Mouse (Mus musculus): Measurements from ENCODE around the gene Olfr90. TPM values are rescaled to one million over a fixed set of nuclear protein-coding genes. Genes with fewer than 3 reads are reported as not detected.

Olfr90 gene
- polyA plus RNA-seq, 1 experiment, result not detected

GRCm38 (mm10) chr17:37056957-37057356, 31.3 kb downstream of the Olfr90 start:
- Histone ChIP-seq H3K79me2 (ENCODE audit: control insufficient read depth, insufficient read depth) (no peaks in the 10 kb centered on the region), H3K4me3 (no peak overlapping the region), H3K36me3 (ENCODE audit: control insufficient read depth, insufficient read depth) (peaks cover 31% of the 10 kb centered on the region), H3ac (ENCODE audit: control insufficient read depth, insufficient read length) (no peak overlapping the region), H3K27me3 (ENCODE audit: control insufficient read depth, insufficient read depth, insufficient read length) (no peaks in the 10 kb centered on the region), H3K4me2 (ENCODE audit: low read depth) (no peak overlapping the region)
- no peak for TF ChIP-seq E2F4 (IDR thresholded peaks at IDR 0.05; ENCODE audit: insufficient read depth)
- no peak for TF ChIP-seq TCF3 (IDR thresholded peaks at IDR 0.05; ENCODE audit: insufficient read length, low read depth)
- TF ChIP-seq POLR2A (IDR thresholded peaks at IDR 0.05; ENCODE audit: insufficient read length, low read depth), result no peak
- no peak for TF ChIP-seq MAX (IDR thresholded peaks at IDR 0.05; ENCODE audit: low read depth)
- no peak for TF ChIP-seq USF1 (IDR thresholded peaks at IDR 0.05; ENCODE audit: low read depth)

GRCm38 (mm10) chr17:37051745-37052144, 36.6 kb downstream of the Olfr90 start:
- no peak overlapping the region for H3K4me2 ChIP-seq (ENCODE audit: low read depth)
- H3ac ChIP-seq (ENCODE audit: control insufficient read depth, insufficient read length), result no peak overlapping the region
- H3K79me2 ChIP-seq (ENCODE audit: control insufficient read depth, insufficient read depth), result no peaks in the 10 kb centered on the region
- peaks cover 6% of the 10 kb centered on the region for H3K36me3 ChIP-seq (ENCODE audit: control insufficient read depth, insufficient read depth)
- H3K4me3 ChIP-seq, result no peak overlapping the region
- no peaks in the 10 kb centered on the region for H3K27me3 ChIP-seq (ENCODE audit: control insufficient read depth, insufficient read depth, insufficient read length)
- TF ChIP-seq USF1 (IDR thresholded peaks at IDR 0.05; ENCODE audit: low read depth), result no peak
- no peak for TF ChIP-seq POLR2A (IDR thresholded peaks at IDR 0.05; ENCODE audit: insufficient read length, low read depth)
- TF ChIP-seq MYOD1 (IDR thresholded peaks at IDR 0.05; ENCODE audit: control insufficient read depth in 1 of 3, insufficient read length in 2 of 3, low read depth in 2 of 3), result no peak
- TF ChIP-seq TCF12 (IDR thresholded peaks at IDR 0.05; ENCODE audit: insufficient read depth, poor library complexity, severe bottlenecking), result no peak
- no peak for TF ChIP-seq REST (IDR thresholded peaks at IDR 0.05; ENCODE audit: insufficient read depth, insufficient read length)
- TF ChIP-seq MYOG (IDR thresholded peaks at IDR 0.05; ENCODE audit: control insufficient read depth in 1 of 3, insufficient read depth in 1 of 3, insufficient read length in 2 of 3, low read depth in 2 of 3), result no peak
- TF ChIP-seq TCF3 (IDR thresholded peaks at IDR 0.05; ENCODE audit: insufficient read length, low read depth), result no peak
- TF ChIP-seq SRF (IDR thresholded peaks at IDR 0.05; ENCODE audit: control insufficient read depth, insufficient read length, low read depth), result no peak
- TF ChIP-seq CEBPB (IDR thresholded peaks at IDR 0.05; ENCODE audit: insufficient read depth, poor library complexity, severe bottlenecking), result no peak
- no peak for TF ChIP-seq E2F4 (IDR thresholded peaks at IDR 0.05; ENCODE audit: insufficient read depth)
- no peak for TF ChIP-seq POLR2AphosphoS2 (IDR thresholded peaks at IDR 0.05; ENCODE audit: insufficient read length, low read depth)

GRCm38 (mm10) chr17:37050876-37051275, 37.4 kb downstream of the Olfr90 start:
- H3K27me3 ChIP-seq (ENCODE audit: control insufficient read depth, insufficient read depth, insufficient read length), result no peaks in the 10 kb centered on the region
- no peak overlapping the region for H3K4me2 ChIP-seq (ENCODE audit: low read depth)
- TF ChIP-seq USF1 (IDR thresholded peaks at IDR 0.05; ENCODE audit: low read depth), result no peak
- TF ChIP-seq MYOG (IDR thresholded peaks at IDR 0.05; ENCODE audit: control insufficient read depth in 1 of 3, insufficient read depth in 1 of 3, insufficient read length in 2 of 3, low read depth in 2 of 3), result no peak
- TF ChIP-seq MYOD1 (IDR thresholded peaks at IDR 0.05; ENCODE audit: control insufficient read depth in 1 of 3, insufficient read length in 2 of 3, low read depth in 2 of 3), result no peak
- no peak for TF ChIP-seq REST (IDR thresholded peaks at IDR 0.05; ENCODE audit: insufficient read depth, insufficient read length)
- no peak for TF ChIP-seq POLR2AphosphoS2 (IDR thresholded peaks at IDR 0.05; ENCODE audit: insufficient read length, low read depth)
- no peak for TF ChIP-seq CEBPB (IDR thresholded peaks at IDR 0.05; ENCODE audit: insufficient read depth, poor library complexity, severe bottlenecking)
- TF ChIP-seq TCF3 (IDR thresholded peaks at IDR 0.05; ENCODE audit: insufficient read length, low read depth), result no peak
- TF ChIP-seq MAX (IDR thresholded peaks at IDR 0.05; ENCODE audit: low read depth), result no peak
- no peak for TF ChIP-seq SRF (IDR thresholded peaks at IDR 0.05; ENCODE audit: control insufficient read depth, insufficient read length, low read depth)
- no peak for TF ChIP-seq POLR2A (IDR thresholded peaks at IDR 0.05; ENCODE audit: insufficient read length, low read depth)
- no peak for TF ChIP-seq E2F4 (IDR thresholded peaks at IDR 0.05; ENCODE audit: insufficient read depth)
- no peak for TF ChIP-seq TCF12 (IDR thresholded peaks at IDR 0.05; ENCODE audit: insufficient read depth, poor library complexity, severe bottlenecking)
- H3ac ChIP-seq (ENCODE audit: control insufficient read depth, insufficient read length), result no peak overlapping the region
- no peaks in the 10 kb centered on the region for H3K79me2 ChIP-seq (ENCODE audit: control insufficient read depth, insufficient read depth)
- no peak overlapping the region for H3K4me3 ChIP-seq
- no peaks in the 10 kb centered on the region for H3K36me3 ChIP-seq (ENCODE audit: control insufficient read depth, insufficient read depth)

GRCm38 (mm10) chr17:37050399-37050798, 37.9 kb downstream of the Olfr90 start:
- Histone ChIP-seq H3K4me2 (ENCODE audit: low read depth) (no peak overlapping the region), H3K79me2 (ENCODE audit: control insufficient read depth, insufficient read depth) (no peaks in the 10 kb centered on the region), H3K4me3 (no peak overlapping the region), H3K36me3 (ENCODE audit: control insufficient read depth, insufficient read depth) (no peaks in the 10 kb centered on the region), H3ac (ENCODE audit: control insufficient read depth, insufficient read length) (no peak overlapping the region), H3K27me3 (ENCODE audit: control insufficient read depth, insufficient read depth, insufficient read length) (no peaks in the 10 kb centered on the region)
- TF ChIP-seq POLR2AphosphoS2 (IDR thresholded peaks at IDR 0.05; ENCODE audit: insufficient read length, low read depth) (no peak), MAX (IDR thresholded peaks at IDR 0.05; ENCODE audit: low read depth) (no peak), USF1 (IDR thresholded peaks at IDR 0.05; ENCODE audit: low read depth) (no peak), MYOG (IDR thresholded peaks at IDR 0.05; ENCODE audit: control insufficient read depth in 1 of 3, insufficient read depth in 1 of 3, insufficient read length in 2 of 3, low read depth in 2 of 3) (no peak), MYOD1 (IDR thresholded peaks at IDR 0.05; ENCODE audit: control insufficient read depth in 1 of 3, insufficient read length in 2 of 3, low read depth in 2 of 3) (no peak), TCF12 (IDR thresholded peaks at IDR 0.05; ENCODE audit: insufficient read depth, poor library complexity, severe bottlenecking) (no peak), POLR2A (IDR thresholded peaks at IDR 0.05; ENCODE audit: insufficient read length, low read depth) (no peak), SRF (IDR thresholded peaks at IDR 0.05; ENCODE audit: control insufficient read depth, insufficient read length, low read depth) (no peak), CEBPB (IDR thresholded peaks at IDR 0.05; ENCODE audit: insufficient read depth, poor library complexity, severe bottlenecking) (no peak), REST (IDR thresholded peaks at IDR 0.05; ENCODE audit: insufficient read depth, insufficient read length) (no peak), TCF3 (IDR thresholded peaks at IDR 0.05; ENCODE audit: insufficient read length, low read depth) (no peak), E2F4 (IDR thresholded peaks at IDR 0.05; ENCODE audit: insufficient read depth) (no peak)
